Mouse (Mus musculus) bone marrow, adult 2 months (tissue): Measurements from ENCODE around the gene Tigd4.

Experiments used
- CTCF ChIP-seq: fragments of 200-500 bp; IDR thresholded peaks from 2 replicates; pipeline ENCODE4 v1.5.1; 2011; ENCODE audit warnings: low read length, control low read depth; ENCODE audit not compliant: control insufficient read depth, insufficient read depth
- POLR2A ChIP-seq: fragments of 200-500 bp; IDR thresholded peaks from 2 replicates; pipeline ENCODE4 v1.6.1; 2011; ENCODE audit warnings: low read depth, mild to moderate bottlenecking, control low read depth, low read length, borderline replicate concordance; ENCODE audit not compliant: control insufficient read depth

GRCm38 (mm10) chr3:84641391-84641790 is 48.0 kb downstream of the Tigd4 start:
- TF ChIP-seq CTCF (no peak), POLR2A (no peak)
